Mouse (Mus musculus) spleen, adult 2 months (tissue): ENCODE results near the gene Mccc2.

Source experiments
- CTCF ChIP-seq: fragments of 200-500 bp; IDR thresholded peaks from 2 replicates; pipeline ENCODE4 v1.5.1; 2011; ENCODE audit warnings: mild to moderate bottlenecking, inconsistent platforms; ENCODE audit not compliant: insufficient read depth, insufficient read length, insufficient replicate concordance; ENCODE audit errors: extremely low read depth
- POLR2A ChIP-seq: fragments of 200-500 bp; IDR thresholded peaks from 2 replicates; pipeline ENCODE4 v1.6.1; 2011; ENCODE audit warnings: low read depth, low read length, inconsistent platforms

- TF ChIP-seq POLR2A: no peak
- no peak for TF ChIP-seq CTCF
These were observed 9.4 kb downstream of the Mccc2 start for GRCm38 (mm10) chr13:100005911-100006496.
